Mouse (Mus musculus): ENCODE data around the gene Tbrg4. TPM values are rescaled to one million over a fixed set of nuclear protein-coding genes. Genes with fewer than 3 reads are reported as not detected.

The Tbrg4 gene
- polyA plus RNA-seq, 1 experiment from 2014 or later, result 25.7 TPM

GRCm38 (mm10) chr11:6588295-6588694 is 37.6 kb downstream of the Tbrg4 start:
- H3K9me3 ChIP-seq (ENCODE audit: control insufficient read depth, low read length), result no peaks in the 10 kb centered on the region
- H3K36me3 ChIP-seq (replicated peaks; ENCODE audit: control insufficient read depth, insufficient read depth), result peaks cover 74% of the 10 kb centered on the region
- 92% methylated on average over 7 of the region's 7 CpGs for WGBS
- H3K27me3 ChIP-seq (ENCODE audit: control insufficient read depth, insufficient read depth, low read length), result no peaks in the 10 kb centered on the region
- H3K4me1 ChIP-seq (replicated peaks; ENCODE audit: control insufficient read depth, insufficient read depth, low read length), result no peaks in the 10 kb centered on the region
- ATAC-seq (ENCODE audit: low FRiP score), result no peak
- no peak overlapping the region for H3K27ac ChIP-seq
- no peak overlapping the region for H3K4me2 ChIP-seq (replicated peaks)
- no peak overlapping the region for H3K4me3 ChIP-seq (replicated peaks; ENCODE audit: low read length)
- no peak overlapping the region for H3K9ac ChIP-seq
- DNase-seq (ENCODE audit: low spot score), result no peak

GRCm38 (mm10) chr11:6587249-6587940 is 38.5 kb downstream of the Tbrg4 start:
- Histone ChIP-seq H3K4me2 (replicated peaks) (no peak overlapping the region), H3K27ac (no peak overlapping the region), H3K9me3 (ENCODE audit: control insufficient read depth, low read length) (no peaks in the 10 kb centered on the region), H3K4me3 (replicated peaks; ENCODE audit: low read length) (no peak overlapping the region), H3K9ac (no peak overlapping the region), H3K27me3 (ENCODE audit: control insufficient read depth, insufficient read depth, low read length) (no peaks in the 10 kb centered on the region), H3K4me1 (replicated peaks; ENCODE audit: control insufficient read depth, insufficient read depth, low read length) (no peaks in the 10 kb centered on the region), H3K36me3 (replicated peaks; ENCODE audit: control insufficient read depth, insufficient read depth) (peaks cover 65% of the 10 kb centered on the region)
- ATAC-seq (ENCODE audit: low FRiP score) (no peak), DNase-seq (ENCODE audit: low spot score) (no peak)
- WGBS, result 95% methylated on average over 7 of the region's 7 CpGs

GRCm38 (mm10) chr11:6586660-6587059 is 39.2 kb downstream of the Tbrg4 start:
- no peak overlapping the region for H3K27ac ChIP-seq
- no peaks in the 10 kb centered on the region for H3K27me3 ChIP-seq (ENCODE audit: control insufficient read depth, insufficient read depth, low read length)
- H3K4me1 ChIP-seq (replicated peaks; ENCODE audit: control insufficient read depth, insufficient read depth, low read length), result no peaks in the 10 kb centered on the region
- no peak overlapping the region for H3K4me2 ChIP-seq (replicated peaks)
- no peaks in the 10 kb centered on the region for H3K9me3 ChIP-seq (ENCODE audit: control insufficient read depth, low read length)
- H3K36me3 ChIP-seq (replicated peaks; ENCODE audit: control insufficient read depth, insufficient read depth), result peaks cover 57% of the 10 kb centered on the region
- H3K9ac ChIP-seq, result no peak overlapping the region
- H3K4me3 ChIP-seq (replicated peaks; ENCODE audit: low read length), result no peak overlapping the region
- no peak for DNase-seq (ENCODE audit: low spot score)
- no peak for ATAC-seq (ENCODE audit: low FRiP score)
- 91% methylated on average over 3 of the region's 3 CpGs for WGBS

GRCm38 (mm10) chr11:6585748-6586147 is 40.1 kb downstream of the Tbrg4 start:
- DNase-seq (ENCODE audit: low spot score) (no peak), ATAC-seq (ENCODE audit: low FRiP score) (no peak)
- Histone ChIP-seq H3K4me1 (replicated peaks; ENCODE audit: control insufficient read depth, insufficient read depth, low read length) (no peaks in the 10 kb centered on the region; the same call in 1 of the 2 replicates), H3K4me3 (replicated peaks; ENCODE audit: low read length) (no peak overlapping the region), H3K4me2 (replicated peaks) (no peak overlapping the region), H3K9me3 (ENCODE audit: control insufficient read depth, low read length) (no peaks in the 10 kb centered on the region), H3K27ac (no peak overlapping the region), H3K9ac (no peak overlapping the region), H3K36me3 (replicated peaks; ENCODE audit: control insufficient read depth, insufficient read depth) (peaks cover 48% of the 10 kb centered on the region), H3K27me3 (ENCODE audit: control insufficient read depth, insufficient read depth, low read length) (no peaks in the 10 kb centered on the region)
- WGBS, result 95% methylated on average over 8 of the region's 8 CpGs

- Histone ChIP-seq H3K27me3 (ENCODE audit: control insufficient read depth, insufficient read depth, low read length) (no peaks in the 10 kb centered on the region), H3K27ac (no peak overlapping the region), H3K4me1 (replicated peaks; ENCODE audit: control insufficient read depth, insufficient read depth, low read length) (no peaks in the 10 kb centered on the region; the same call in 1 of the 2 replicates), H3K4me2 (replicated peaks) (no peak overlapping the region), H3K36me3 (replicated peaks; ENCODE audit: control insufficient read depth, insufficient read depth) (peaks cover 16% of the 10 kb centered on the region), H3K4me3 (replicated peaks; ENCODE audit: low read length) (no peak overlapping the region), H3K9me3 (ENCODE audit: control insufficient read depth, low read length) (no peaks in the 10 kb centered on the region), H3K9ac (no peak overlapping the region)
- 96% methylated on average over 2 of the region's 2 CpGs for WGBS
- no peak for DNase-seq (ENCODE audit: low spot score)
- no peak for ATAC-seq (ENCODE audit: low FRiP score)
Measured at GRCm38 (mm10) chr11:6581560-6581959, 44.3 kb downstream of the Tbrg4 start.

GRCm38 (mm10) chr11:6580065-6580750 is 45.7 kb downstream of the Tbrg4 start:
- ATAC-seq (ENCODE audit: low FRiP score), result 0 out of 2 replicates have a peak, but pooled peaks have one; percentile 32
- H3K36me3 ChIP-seq (replicated peaks; ENCODE audit: control insufficient read depth, insufficient read depth), result peaks cover 11% of the 10 kb centered on the region
- no peak for DNase-seq (ENCODE audit: low spot score)
- no peaks in the 10 kb centered on the region for H3K9me3 ChIP-seq (ENCODE audit: control insufficient read depth, low read length)
- H3K27ac ChIP-seq, result no peak overlapping the region
- no peak overlapping the region for H3K9ac ChIP-seq
- no peaks in the 10 kb centered on the region for H3K27me3 ChIP-seq (ENCODE audit: control insufficient read depth, insufficient read depth, low read length)
- H3K4me1 ChIP-seq (replicated peaks; ENCODE audit: control insufficient read depth, insufficient read depth, low read length), result no peaks in the 10 kb centered on the region; the same call in 1 of the 2 replicates
- no peak overlapping the region for H3K4me2 ChIP-seq (replicated peaks)
- whole genome bisulfite sequencing, result 46% methylated on average over 4 of the region's 4 CpGs
- H3K4me3 ChIP-seq (replicated peaks; ENCODE audit: low read length), result no peak overlapping the region

- Histone ChIP-seq H3K4me3 (replicated peaks; ENCODE audit: low read length) (no peak overlapping the region), H3K4me2 (replicated peaks) (no peak overlapping the region), H3K36me3 (replicated peaks; ENCODE audit: control insufficient read depth, insufficient read depth) (peaks cover 5% of the 10 kb centered on the region), H3K4me1 (replicated peaks; ENCODE audit: control insufficient read depth, insufficient read depth, low read length) (no peaks in the 10 kb centered on the region; the same call in 1 of the 2 replicates), H3K27ac (no peak overlapping the region), H3K27me3 (ENCODE audit: control insufficient read depth, insufficient read depth, low read length) (no peaks in the 10 kb centered on the region), H3K9ac (no peak overlapping the region), H3K9me3 (ENCODE audit: control insufficient read depth, low read length) (no peaks in the 10 kb centered on the region)
- DNase-seq (ENCODE audit: low spot score), result no peak
- 90% methylated on average over 7 of the region's 7 CpGs for WGBS
- ATAC-seq (ENCODE audit: low FRiP score), result no peak
Measured at GRCm38 (mm10) chr11:6579361-6579760, 46.5 kb downstream of the Tbrg4 start.

- Histone ChIP-seq H3K27me3 (ENCODE audit: control insufficient read depth, insufficient read depth, low read length) (no peaks in the 10 kb centered on the region), H3K4me2 (replicated peaks) (no peak overlapping the region), H3K27ac (no peak overlapping the region), H3K36me3 (replicated peaks; ENCODE audit: control insufficient read depth, insufficient read depth) (peaks cover 16% of the 10 kb centered on the region), H3K9ac (no peak overlapping the region), H3K9me3 (ENCODE audit: control insufficient read depth, low read length) (no peaks in the 10 kb centered on the region), H3K4me3 (replicated peaks; ENCODE audit: low read length) (no peak overlapping the region), H3K4me1 (replicated peaks; ENCODE audit: control insufficient read depth, insufficient read depth, low read length) (no peaks in the 10 kb centered on the region)
- no peak for DNase-seq (ENCODE audit: low spot score)
- ATAC-seq (ENCODE audit: low FRiP score), result no peak
- 89% methylated on average over 3 of the region's 3 CpGs for WGBS
Measured at GRCm38 (mm10) chr11:6576151-6576550, 49.7 kb downstream of the Tbrg4 start.

- 0 out of 2 replicates have a peak, but pooled peaks have one; percentile 26 for ATAC-seq (ENCODE audit: low FRiP score)
- WGBS, result 53% methylated on average over 3 of the region's 3 CpGs
- H3K9ac ChIP-seq, result no peak overlapping the region
Measured at GRCm38 (mm10) chr11:6569410-6569777, 56.5 kb downstream of the Tbrg4 start.

More at GRCm38 (mm10) chr11:6569410-6569777, 56.5 kb downstream of the Tbrg4 start:
- H3K4me2 ChIP-seq (replicated peaks), result no peak overlapping the region
- peaks cover 20% of the 10 kb centered on the region; the same call in 1 of the 2 replicates for H3K36me3 ChIP-seq (replicated peaks; ENCODE audit: control insufficient read depth, insufficient read depth)
- peak overlapping the region; percentile 77 for H3K27ac ChIP-seq
- H3K4me1 ChIP-seq (replicated peaks; ENCODE audit: control insufficient read depth, insufficient read depth, low read length), result peaks cover 20% of the 10 kb centered on the region
- H3K4me3 ChIP-seq (replicated peaks; ENCODE audit: low read length), result no peak overlapping the region
- no peak for DNase-seq (ENCODE audit: low spot score)
- H3K9me3 ChIP-seq (ENCODE audit: control insufficient read depth, low read length), result no peaks in the 10 kb centered on the region
- no peaks in the 10 kb centered on the region for H3K27me3 ChIP-seq (ENCODE audit: control insufficient read depth, insufficient read depth, low read length)

All from hindbrain, embryonic 14.5 days (tissue).